Mouse (Mus musculus) forebrain, embryonic 16.5 days (tissue): ENCODE measurements at regions not wholly inside any gene's neighbourhood (a gene's known extent, or its start where the extent isn't known, plus 50 kb on each side); places are given as distances from the start of the nearest gene placed in this dataset.

ENCODE experiments used
- ATAC-seq: fragments of 200-750 bp; cut with Nextera tagmentation; 2 replicates; pipeline ENCODE4 v1.8.0; 2017; ENCODE audit warnings: mild to moderate bottlenecking, moderate library complexity
- H3K27ac ChIP-seq: fragments of 300-500 bp; sonication (generic); 2 replicates; pipeline ENCODE4 v1.5.1; 2014; ENCODE audit warnings: low read length, control low read depth
- H3K27me3 ChIP-seq: fragments of 300-500 bp; sonication (generic); replicated peaks from 2 replicates; pipeline ENCODE4 v1.6.1; 2014; ENCODE audit warnings: low read length; ENCODE audit not compliant: control insufficient read depth, insufficient read depth
- H3K36me3 ChIP-seq: fragments of 300-500 bp; sonication (generic); 2 replicates; pipeline ENCODE4 v1.6.1; 2014; ENCODE audit not compliant: control insufficient read depth, insufficient read depth
- H3K4me1 ChIP-seq: fragments of 300-500 bp; sonication (generic); replicated peaks from 2 replicates; pipeline ENCODE4 v1.6.1; 2014; ENCODE audit warnings: low read length; ENCODE audit not compliant: control insufficient read depth, insufficient read depth
- H3K4me2 ChIP-seq: fragments of 300-500 bp; sonication (generic); 2 replicates; pipeline ENCODE4 v1.6.1; 2014; ENCODE audit warnings: mild to moderate bottlenecking, low read length, control low read depth
- H3K4me3 ChIP-seq: fragments of 300-500 bp; sonication (generic); replicated peaks from 2 replicates; pipeline ENCODE4 v1.5.1; 2014; ENCODE audit warnings: mild to moderate bottlenecking, low read length, control low read depth
- H3K9ac ChIP-seq: fragments of 300-500 bp; sonication (generic); replicated peaks from 2 replicates; pipeline ENCODE4 v1.6.1; 2014; ENCODE audit warnings: low read depth, low read length, control low read depth
- H3K9me3 ChIP-seq: fragments of 300-500 bp; sonication (generic); 2 replicates; pipeline ENCODE4 v1.6.1; 2016; ENCODE audit warnings: low read length; ENCODE audit not compliant: control insufficient read depth
- WGBS: fragments of 180-500 bp; shearing (Covaris S2); extraction: QIAGEN DNeasy Blood & Tissue Kit; methylation state at CpG from one replicate; pipeline ENCODE4 v1.1.7; 2014; 5-methylcytosine and 5-hydroxymethylcytosine counted together

GRCm38 (mm10) chr12:109539046-109539445, 61.1 kb downstream of the Rtl1 start:
- WGBS, result 72% methylated on average over 8 of the region's 8 CpGs
- no peak overlapping the region for H3K4me2 ChIP-seq

GRCm38 (mm10) chr12:109538641-109539040, 61.5 kb downstream of the Rtl1 start:
- WGBS, result 92% methylated on average over 3 of the region's 3 CpGs
- Histone ChIP-seq H3K36me3 (no peaks in the 10 kb centered on the region), H3K4me2 (no peak overlapping the region), H3K9ac (no peak overlapping the region), H3K9me3 (peaks cover 31% of the 10 kb centered on the region), H3K27me3 (no peaks in the 10 kb centered on the region), H3K4me3 (no peak overlapping the region), H3K27ac (no peak overlapping the region), H3K4me1 (no peaks in the 10 kb centered on the region; the same call in 1 of the 2 replicates)
- no peak for ATAC-seq

More at GRCm38 (mm10) chr12:109539046-109539445, 61.1 kb downstream of the Rtl1 start:
- Histone ChIP-seq H3K9ac (no peak overlapping the region), H3K27ac (no peak overlapping the region), H3K36me3 (no peaks in the 10 kb centered on the region), H3K27me3 (no peaks in the 10 kb centered on the region), H3K9me3 (peaks cover 31% of the 10 kb centered on the region), H3K4me1 (no peaks in the 10 kb centered on the region; the same call in 1 of the 2 replicates), H3K4me3 (no peak overlapping the region)
- ATAC-seq, result no peak

- no peaks in the 10 kb centered on the region for H3K27me3 ChIP-seq
- WGBS, result 87% methylated on average over 3 of the region's 3 CpGs
- no peak overlapping the region for H3K4me3 ChIP-seq
- H3K9me3 ChIP-seq, result peaks cover 25% of the 10 kb centered on the region
- H3K4me1 ChIP-seq, result no peaks in the 10 kb centered on the region; the same call in 1 of the 2 replicates
- no peak overlapping the region for H3K9ac ChIP-seq
- no peak overlapping the region for H3K27ac ChIP-seq
- H3K4me2 ChIP-seq, result no peak overlapping the region
- no peak for ATAC-seq
- H3K36me3 ChIP-seq, result no peaks in the 10 kb centered on the region
These were observed 63.6 kb downstream of the Rtl1 start for GRCm38 (mm10) chr12:109536536-109536935.

DNA sequence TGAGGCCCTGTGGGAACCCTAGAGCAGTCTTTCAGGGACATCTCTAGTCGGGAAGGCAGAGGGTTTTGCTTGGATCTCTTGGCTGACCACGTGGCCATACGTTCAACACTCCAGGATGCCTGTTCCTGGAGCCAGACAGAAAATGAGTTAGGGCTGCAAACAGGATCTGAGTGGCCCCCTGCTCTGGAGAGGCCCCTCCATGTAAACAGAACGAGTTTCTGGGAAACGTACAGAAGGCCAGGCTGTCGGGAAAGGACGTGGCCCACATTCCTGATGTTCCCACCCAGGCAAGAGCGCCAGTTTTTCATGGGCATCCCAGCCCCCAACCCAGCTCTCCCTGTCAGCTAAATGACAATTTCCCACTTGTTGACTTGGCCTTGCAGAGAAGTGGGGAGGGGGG, 67.7 kb downstream of the Rtl1 start:
- WGBS, result 67% methylated on average over 8 of the region's 8 CpGs
- no peak for ATAC-seq
- H3K9me3 ChIP-seq, result peaks cover 18% of the 10 kb centered on the region

DNA sequence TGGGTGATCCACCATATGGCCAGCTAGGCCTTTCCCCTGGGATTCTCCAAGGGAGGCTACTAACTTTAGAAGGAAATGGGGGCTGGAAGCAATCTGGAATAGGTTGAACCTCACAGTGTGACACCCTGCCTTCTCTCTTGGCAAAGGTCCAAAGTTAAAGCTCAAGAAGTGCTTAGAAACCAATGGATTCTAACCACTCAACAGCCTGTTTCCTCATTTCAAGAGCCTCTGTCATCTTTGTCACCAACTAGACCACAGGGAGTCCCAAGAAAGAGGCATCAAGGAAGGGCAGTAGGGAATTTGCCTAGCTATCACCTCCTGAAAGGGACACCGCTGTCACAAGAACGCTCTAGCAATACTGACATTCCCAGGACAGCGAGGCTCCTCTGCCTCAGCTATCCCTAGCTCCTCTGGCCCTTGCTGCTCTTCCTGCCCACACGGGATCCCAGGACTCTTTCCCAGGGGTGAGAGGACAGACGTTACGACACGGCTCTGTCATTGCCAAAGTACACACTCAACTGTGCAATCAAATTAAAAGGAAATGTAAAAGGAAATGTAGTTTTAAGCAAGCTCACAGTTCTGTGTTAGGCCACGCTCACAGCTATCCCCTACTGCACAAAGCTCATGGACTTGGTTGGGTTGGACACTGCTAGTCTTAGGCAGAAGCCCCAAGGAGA, 68.6 kb downstream of the Rtl1 start:
- H3K4me3 ChIP-seq, result no peak overlapping the region
- peaks cover 26% of the 10 kb centered on the region for H3K9me3 ChIP-seq
- WGBS, result 89% methylated on average over 8 of the region's 8 CpGs
- no peaks in the 10 kb centered on the region for H3K27me3 ChIP-seq
- no peak overlapping the region for H3K9ac ChIP-seq
- no peak overlapping the region for H3K27ac ChIP-seq
- ATAC-seq, result no peak
- H3K4me2 ChIP-seq, result no peak overlapping the region
- no peaks in the 10 kb centered on the region for H3K4me1 ChIP-seq
- no peaks in the 10 kb centered on the region for H3K36me3 ChIP-seq

More for the DNA sequence above, 67.7 kb downstream of the Rtl1 start:
- Histone ChIP-seq H3K4me3 (no peak overlapping the region), H3K4me1 (no peaks in the 10 kb centered on the region), H3K36me3 (no peaks in the 10 kb centered on the region), H3K27ac (no peak overlapping the region), H3K4me2 (no peak overlapping the region), H3K27me3 (no peaks in the 10 kb centered on the region), H3K9ac (no peak overlapping the region)

GRCm38 (mm10) chr12:109530215-109531050, 69.7 kb downstream of the Rtl1 start:
- 59% methylated on average over 19 of the region's 19 CpGs for WGBS
- Histone ChIP-seq H3K4me1 (no peaks in the 10 kb centered on the region), H3K9ac (no peak overlapping the region), H3K36me3 (no peaks in the 10 kb centered on the region), H3K4me2 (no peak overlapping the region), H3K27me3 (no peaks in the 10 kb centered on the region), H3K4me3 (no peak overlapping the region), H3K27ac (no peak overlapping the region), H3K9me3 (peaks cover 31% of the 10 kb centered on the region)
- no peak for ATAC-seq

- H3K36me3 ChIP-seq, result no peaks in the 10 kb centered on the region
- ATAC-seq, result no peak
- no peak overlapping the region for H3K27ac ChIP-seq
- H3K4me1 ChIP-seq, result no peaks in the 10 kb centered on the region
- no peaks in the 10 kb centered on the region for H3K27me3 ChIP-seq
- H3K9me3 ChIP-seq, result peaks cover 31% of the 10 kb centered on the region
- H3K9ac ChIP-seq, result no peak overlapping the region
- H3K4me3 ChIP-seq, result no peak overlapping the region
- 59% methylated on average over 6 of the region's 6 CpGs for WGBS
- H3K4me2 ChIP-seq, result no peak overlapping the region
These were observed 70.6 kb downstream of the Rtl1 start for GRCm38 (mm10) chr12:109529501-109529900.

DNA sequence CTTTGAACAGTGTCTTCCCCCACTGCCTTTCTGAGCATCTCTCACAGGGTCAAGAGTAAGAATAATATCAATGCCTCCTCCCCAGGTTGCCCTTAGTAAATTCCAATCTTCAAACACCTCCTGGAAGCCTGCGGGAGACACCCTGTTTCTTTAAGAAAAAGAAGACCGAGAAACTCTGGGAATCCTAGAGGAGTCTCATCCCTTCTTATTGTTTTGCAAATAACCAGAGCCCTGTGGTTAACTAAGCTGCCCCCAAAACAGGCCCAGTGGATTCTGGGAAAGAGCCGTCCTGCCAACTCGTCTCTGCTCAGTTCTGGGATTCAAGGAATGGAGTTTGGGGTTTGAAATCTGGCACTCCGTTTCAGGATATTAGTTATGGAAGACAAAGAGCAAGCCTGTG, 71.2 kb downstream of the Rtl1 start:
- WGBS, result 51% methylated on average over 5 of the region's 5 CpGs
- no peaks in the 10 kb centered on the region for H3K4me1 ChIP-seq
- no peak overlapping the region for H3K9ac ChIP-seq
- no peak for ATAC-seq
- peaks cover 31% of the 10 kb centered on the region for H3K9me3 ChIP-seq
- no peaks in the 10 kb centered on the region for H3K27me3 ChIP-seq
- no peak overlapping the region for H3K4me2 ChIP-seq
- H3K36me3 ChIP-seq, result no peaks in the 10 kb centered on the region
- H3K4me3 ChIP-seq, result no peak overlapping the region
- H3K27ac ChIP-seq, result no peak overlapping the region

DNA sequence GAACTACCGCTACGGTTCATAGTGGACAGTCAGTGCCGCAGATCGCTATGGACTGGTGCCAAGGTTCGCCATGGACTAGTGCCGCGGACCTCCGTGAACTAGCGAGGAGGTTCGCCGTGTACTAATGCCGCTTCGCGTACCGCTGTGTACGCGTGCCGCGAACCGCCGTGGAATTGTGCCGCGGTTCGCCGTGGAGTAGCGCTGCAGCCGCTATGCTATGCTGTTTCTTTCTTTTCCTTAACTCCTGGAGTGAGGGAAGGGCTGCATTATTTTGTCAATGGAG, 71.9 kb downstream of the Rtl1 start:
- Histone ChIP-seq H3K27ac (no peak overlapping the region), H3K4me3 (peak overlapping the region; percentile 30), H3K4me1 (no peaks in the 10 kb centered on the region), H3K36me3 (no peaks in the 10 kb centered on the region), H3K9me3 (peaks cover 31% of the 10 kb centered on the region), H3K9ac (no peak overlapping the region), H3K4me2 (peak overlapping the region; percentile 47), H3K27me3 (no peaks in the 10 kb centered on the region)
- no peak for ATAC-seq
- WGBS, result 51% methylated on average over 27 of the region's 27 CpGs
